Mouse (Mus musculus) NIH3T3 (cell line): ENCODE measurements at regions not wholly inside any gene's neighbourhood (a gene's known extent, or its start where the extent isn't known, plus 50 kb on each side); places are given as distances from the start of the nearest gene placed in this dataset.

ENCODE experiments used
- DNase-seq: peaks from one replicate; pipeline ENCODE4 v3.0.0-alpha.2; 2012; ENCODE audit warnings: low read depth

GRCm38 (mm10) chr11:104038271-104038800 lies 71.8 kb downstream of the Arf2 start:
- no peak for DNase-seq

GRCm38 (mm10) chr11:104045216-104045615 lies 78.7 kb downstream of the Arf2 start:
- no peak for DNase-seq

GRCm38 (mm10) chr11:104051986-104052385 lies 80.7 kb upstream of the Crhr1 start:
- DNase-seq = no peak

- DNase-seq = peak; percentile 73
These were observed 79.4 kb upstream of the Crhr1 start for GRCm38 (mm10) chr11:104053242-104053641.

GRCm38 (mm10) chr11:104055941-104056340 lies 76.7 kb upstream of the Crhr1 start:
- DNase-seq = no peak

GRCm38 (mm10) chr11:104057046-104057445 lies 75.6 kb upstream of the Crhr1 start:
- no peak for DNase-seq

- no peak for DNase-seq
These were observed 74.1 kb upstream of the Crhr1 start for GRCm38 (mm10) chr11:104058600-104058999.

GRCm38 (mm10) chr11:104059085-104059484 lies 73.6 kb upstream of the Crhr1 start:
- no peak for DNase-seq

- DNase-seq = no peak
These were observed 71.3 kb upstream of the Crhr1 start for GRCm38 (mm10) chr11:104061361-104061760.

GRCm38 (mm10) chr11:104065181-104065580 lies 67.5 kb upstream of the Crhr1 start:
- no peak for DNase-seq

- DNase-seq = no peak
These were observed 60.0 kb upstream of the Crhr1 start for GRCm38 (mm10) chr11:104072591-104073183.

- DNase-seq = no peak
These were observed 57.9 kb upstream of the Crhr1 start for GRCm38 (mm10) chr11:104074763-104075162.

- DNase-seq = no peak
These were observed 57.3 kb upstream of the Crhr1 start for GRCm38 (mm10) chr11:104075394-104075793.

- DNase-seq = no peak
These were observed 50.6 kb upstream of the Crhr1 start for GRCm38 (mm10) chr11:104082083-104082482.
